Mouse (Mus musculus): ENCODE measurements around the gene R3hdm4.

The R3hdm4 gene

GRCm38 (mm10) chr10:79920958-79921535 lies at the start of gene R3hdm4:
TSS of gene R3hdm4 (minus strand) at chr10:79921208.
- peak; percentile 58 for DNase-seq

GRCm38 (mm10) chr10:79970415-79971182 lies 49.6 kb upstream of the R3hdm4 start, which contains the start of gene Grin3b:
TSS of gene Grin3b (plus strand) at chr10:79970715.
- no peak for DNase-seq

GRCm38 (mm10) chr10:79969124-79969568 lies 48.1 kb upstream of the R3hdm4 start:
- DNase-seq: no peak

GRCm38 (mm10) chr10:79968181-79968580 lies 47.2 kb upstream of the R3hdm4 start:
- DNase-seq: no peak

- peak; percentile 77 for DNase-seq
Measured at GRCm38 (mm10) chr10:79966886-79967400, 45.9 kb upstream of the R3hdm4 start.

GRCm38 (mm10) chr10:79965325-79965724 lies 44.3 kb upstream of the R3hdm4 start:
- no peak for DNase-seq

GRCm38 (mm10) chr10:79964727-79965126 lies 43.7 kb upstream of the R3hdm4 start:
- DNase-seq: no peak

GRCm38 (mm10) chr10:79960671-79961294 lies 39.8 kb upstream of the R3hdm4 start:
- peak; percentile 53 for DNase-seq

GRCm38 (mm10) chr10:79959847-79960601 lies 39.0 kb upstream of the R3hdm4 start, which contains the start of gene Wdr18:
TSS of gene Wdr18 (plus strand) at chr10:79960152.
- peak; percentile 100 for DNase-seq

GRCm38 (mm10) chr10:79959412-79959811 lies 38.4 kb upstream of the R3hdm4 start:
- DNase-seq: peak; percentile 70

GRCm38 (mm10) chr10:79958140-79958816 lies 37.3 kb upstream of the R3hdm4 start:
- peak; percentile 82 for DNase-seq

- no peak for DNase-seq
Measured at GRCm38 (mm10) chr10:79956643-79957154, 35.7 kb upstream of the R3hdm4 start.

GRCm38 (mm10) chr10:79955691-79956090 lies 34.7 kb upstream of the R3hdm4 start:
- DNase-seq: no peak

- no peak for DNase-seq
Measured at GRCm38 (mm10) chr10:79953946-79954345, 32.9 kb upstream of the R3hdm4 start.

GRCm38 (mm10) chr10:79950661-79951060 lies 29.7 kb upstream of the R3hdm4 start:
- DNase-seq: no peak

- no peak for DNase-seq
Measured at GRCm38 (mm10) chr10:79949873-79950272, 28.9 kb upstream of the R3hdm4 start.

- DNase-seq: no peak
Measured at GRCm38 (mm10) chr10:79947502-79947901, 26.5 kb upstream of the R3hdm4 start.

GRCm38 (mm10) chr10:79946752-79947322 lies 25.8 kb upstream of the R3hdm4 start:
- DNase-seq: no peak

- DNase-seq: no peak
Measured at GRCm38 (mm10) chr10:79945507-79946234, 24.7 kb upstream of the R3hdm4 start.

GRCm38 (mm10) chr10:79943471-79943901 lies 22.5 kb upstream of the R3hdm4 start:
- no peak for DNase-seq

- DNase-seq: no peak
Measured at GRCm38 (mm10) chr10:79942988-79943387, 22.0 kb upstream of the R3hdm4 start.
